Mouse (Mus musculus): ENCODE results near the gene P2ry12. TPM values are rescaled to one million over a fixed set of nuclear protein-coding genes. Genes with fewer than 3 reads are reported as not detected.

The P2ry12 gene
- total RNA-seq, 1 experiment, result 0.09 TPM

- DNase-seq (ENCODE audit: low read depth, low spot score), result no peak
- in situ Hi-C loops (cut with MboI; ENCODE audit: low sequenced_read_pairs in 2 of 2, unreplicated experiment in 2 of 2), result no loop called here
- H3K4me1 ChIP-seq (ENCODE audit: control insufficient read depth in 2 of 2, insufficient read depth in 2 of 2, low read length in 2 of 2, poor library complexity in 1 of 2), result peaks cover 0 to 1% of the 10 kb centered on the region in 2 experiments; a peak in 1 of 4 replicates
- no peaks in the 10 kb centered on the region for H3K9me3 ChIP-seq (ENCODE audit: control insufficient read depth, insufficient read depth, low read depth, low read length)
- no peaks in the 10 kb centered on the region for H3K36me3 ChIP-seq (ENCODE audit: control insufficient read depth, insufficient read depth, low read length, poor library complexity, severe bottlenecking)
- no peak overlapping the region for H3K4me3 ChIP-seq (ENCODE audit: insufficient read depth in 1 of 2, low read depth in 1 of 2, low read length in 2 of 2, poor library complexity in 1 of 2, severe bottlenecking in 1 of 2)
- H3K27ac ChIP-seq (ENCODE audit: insufficient read depth, low read depth, low read length, poor library complexity, severe bottlenecking), result no peak overlapping the region
- no peak overlapping the region for H3K9ac ChIP-seq (ENCODE audit: insufficient read depth, low read depth, low read length, poor library complexity, severe bottlenecking)
- TF ChIP-seq ZC3H11A (IDR thresholded peaks at IDR 0.05; ENCODE audit: borderline replicate concordance, low read depth, low read length), result no peak
- no peak for TF ChIP-seq MAFK (IDR thresholded peaks at IDR 0.05; ENCODE audit: insufficient read depth, low read depth, low read length)
- no peak for TF ChIP-seq HCFC1 (IDR thresholded peaks at IDR 0.05; ENCODE audit: borderline replicate concordance, insufficient read depth, low read length)
- no peak for TF ChIP-seq ZNF384 (IDR thresholded peaks at IDR 0.05; ENCODE audit: low read depth, low read length)
- no peak for TF ChIP-seq CHD2 (IDR thresholded peaks at IDR 0.05; ENCODE audit: low read depth, low read length)
Observed at GRCm38 (mm10) chr3:59278254-59278533, 15.5 kb upstream of the P2ry12 start.

- no peaks in the 10 kb centered on the region for H3K36me3 ChIP-seq (ENCODE audit: control insufficient read depth, insufficient read depth, low read length, poor library complexity, severe bottlenecking)
- peaks cover 0 to 1% of the 10 kb centered on the region in 2 experiments; a peak in 1 of 4 replicates for H3K4me1 ChIP-seq (ENCODE audit: control insufficient read depth in 2 of 2, insufficient read depth in 2 of 2, low read length in 2 of 2, poor library complexity in 1 of 2)
- no peaks in the 10 kb centered on the region for H3K9me3 ChIP-seq (ENCODE audit: control insufficient read depth, insufficient read depth, low read depth, low read length)
- TF ChIP-seq CHD2 (IDR thresholded peaks at IDR 0.05; ENCODE audit: low read depth, low read length) (no peak), HCFC1 (IDR thresholded peaks at IDR 0.05; ENCODE audit: borderline replicate concordance, insufficient read depth, low read length) (no peak), ZNF384 (IDR thresholded peaks at IDR 0.05; ENCODE audit: low read depth, low read length) (no peak), ZC3H11A (IDR thresholded peaks at IDR 0.05; ENCODE audit: borderline replicate concordance, low read depth, low read length) (no peak), MAFK (IDR thresholded peaks at IDR 0.05; ENCODE audit: insufficient read depth, low read depth, low read length) (no peak)
- in situ Hi-C loops (cut with MboI; ENCODE audit: low sequenced_read_pairs in 2 of 2, unreplicated experiment in 2 of 2), result no loop called here
- H3K4me3 ChIP-seq (ENCODE audit: insufficient read depth in 1 of 2, low read depth in 1 of 2, low read length in 2 of 2, poor library complexity in 1 of 2, severe bottlenecking in 1 of 2), result no peak overlapping the region
- DNase-seq (ENCODE audit: low read depth, low spot score), result no peak
- no peak overlapping the region for H3K27ac ChIP-seq (ENCODE audit: insufficient read depth, low read depth, low read length, poor library complexity, severe bottlenecking)
- H3K9ac ChIP-seq (ENCODE audit: insufficient read depth, low read depth, low read length, poor library complexity, severe bottlenecking), result no peak overlapping the region
Observed at GRCm38 (mm10) chr3:59277502-59278253, 15.0 kb upstream of the P2ry12 start.

DNA sequence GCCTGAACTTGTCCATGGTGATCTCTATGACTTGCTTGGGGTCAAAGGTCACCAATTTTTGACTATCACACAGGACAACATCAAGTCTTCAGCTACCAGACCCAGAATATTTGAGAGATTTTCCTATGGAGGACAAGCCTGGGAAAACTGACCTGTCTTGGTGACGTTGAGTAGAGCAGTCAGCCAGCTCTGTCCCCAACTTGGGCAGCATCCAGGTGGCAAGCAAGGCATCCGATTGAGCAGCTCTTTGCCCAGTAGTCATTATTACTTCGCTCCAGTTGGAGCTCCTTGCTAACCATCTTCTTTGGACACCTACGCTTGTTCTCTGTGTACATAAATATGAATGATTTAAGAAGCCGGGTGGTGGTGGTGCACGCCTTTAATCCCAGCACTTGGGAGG lies 8.1 kb upstream of the P2ry12 start:
- no peak for DNase-seq (ENCODE audit: low read depth, low spot score)
- no peaks in the 10 kb centered on the region for H3K9me3 ChIP-seq (ENCODE audit: control insufficient read depth, insufficient read depth, low read depth, low read length)
- H3K4me3 ChIP-seq (ENCODE audit: insufficient read depth in 1 of 2, low read depth in 1 of 2, low read length in 2 of 2, poor library complexity in 1 of 2, severe bottlenecking in 1 of 2), result no peak overlapping the region
- H3K36me3 ChIP-seq (ENCODE audit: control insufficient read depth, insufficient read depth, low read length, poor library complexity, severe bottlenecking), result no peaks in the 10 kb centered on the region
- in situ Hi-C loops (cut with MboI; ENCODE audit: low sequenced_read_pairs in 2 of 2, unreplicated experiment in 2 of 2), result no loop called here
- H3K4me1 ChIP-seq (ENCODE audit: control insufficient read depth in 2 of 2, insufficient read depth in 2 of 2, low read length in 2 of 2, poor library complexity in 1 of 2), result peaks cover 0 to 6% of the 10 kb centered on the region in 2 experiments; a peak in 1 of 4 replicates
- no peak overlapping the region for H3K9ac ChIP-seq (ENCODE audit: insufficient read depth, low read depth, low read length, poor library complexity, severe bottlenecking)
- TF ChIP-seq ZC3H11A (IDR thresholded peaks at IDR 0.05; ENCODE audit: borderline replicate concordance, low read depth, low read length) (no peak), HCFC1 (IDR thresholded peaks at IDR 0.05; ENCODE audit: borderline replicate concordance, insufficient read depth, low read length) (no peak), MAFK (IDR thresholded peaks at IDR 0.05; ENCODE audit: insufficient read depth, low read depth, low read length) (no peak), ZNF384 (IDR thresholded peaks at IDR 0.05; ENCODE audit: low read depth, low read length) (no peak), CHD2 (IDR thresholded peaks at IDR 0.05; ENCODE audit: low read depth, low read length) (no peak)
- H3K27ac ChIP-seq (ENCODE audit: insufficient read depth, low read depth, low read length, poor library complexity, severe bottlenecking), result no peak overlapping the region

- H3K27ac ChIP-seq (ENCODE audit: insufficient read depth, low read depth, low read length, poor library complexity, severe bottlenecking), result no peak overlapping the region
- H3K9ac ChIP-seq (ENCODE audit: insufficient read depth, low read depth, low read length, poor library complexity, severe bottlenecking), result no peak overlapping the region
- no peak overlapping the region for H3K4me3 ChIP-seq (ENCODE audit: insufficient read depth in 1 of 2, low read depth in 1 of 2, low read length in 2 of 2, poor library complexity in 1 of 2, severe bottlenecking in 1 of 2)
- no peak for TF ChIP-seq CHD2 (IDR thresholded peaks at IDR 0.05; ENCODE audit: low read depth, low read length)
- no peak for TF ChIP-seq ZC3H11A (IDR thresholded peaks at IDR 0.05; ENCODE audit: borderline replicate concordance, low read depth, low read length)
- no peak for TF ChIP-seq HCFC1 (IDR thresholded peaks at IDR 0.05; ENCODE audit: borderline replicate concordance, insufficient read depth, low read length)
- no peak for TF ChIP-seq MAFK (IDR thresholded peaks at IDR 0.05; ENCODE audit: insufficient read depth, low read depth, low read length)
- TF ChIP-seq ZNF384 (IDR thresholded peaks at IDR 0.05; ENCODE audit: low read depth, low read length), result no peak
- in situ Hi-C loops (cut with MboI; ENCODE audit: low sequenced_read_pairs in 2 of 2, unreplicated experiment in 2 of 2), result no loop called here
- no peaks in the 10 kb centered on the region for H3K36me3 ChIP-seq (ENCODE audit: control insufficient read depth, insufficient read depth, low read length, poor library complexity, severe bottlenecking)
- H3K9me3 ChIP-seq (ENCODE audit: control insufficient read depth, insufficient read depth, low read depth, low read length), result no peaks in the 10 kb centered on the region
- no peak for DNase-seq (ENCODE audit: low read depth, low spot score)
- H3K4me1 ChIP-seq (ENCODE audit: control insufficient read depth in 2 of 2, insufficient read depth in 2 of 2, low read length in 2 of 2, poor library complexity in 1 of 2), result no peaks in the 10 kb centered on the region
Observed at GRCm38 (mm10) chr3:59263988-59264387, 1.3 kb upstream of the P2ry12 start.
